Mouse (Mus musculus) heart, postnatal 36 days (tissue): ENCODE data around the gene Kdelr1. TPM values are rescaled to one million over a fixed set of nuclear protein-coding genes. Genes with fewer than 3 reads are reported as not detected.
"Not testable (repeated sequence)": the region's sequence is repeated elsewhere in the genome, so short reads cannot be mapped to it uniquely, and the experiment has no call there.

Source experiments
- DNase-seq, 2 experiments: peaks; one replicate each; pipeline ENCODE4 v3.0.0; 2021 to 2022
- intact Hi-C: fragments of 180-260 bp; cut with DNase I; formaldehyde crosslinking; loops from one replicate; pipeline ENCODE4 v1.15.1; 2025
- total RNA-seq, 2 experiments: library from RNA; stranded (reverse); gene quantifications; 2 replicates each; pipeline ENCODE4 v1.2.3; 2021

The Kdelr1 gene
- total RNA-seq, 2 experiments from 2014 or later, result 118 TPM

DNA sequence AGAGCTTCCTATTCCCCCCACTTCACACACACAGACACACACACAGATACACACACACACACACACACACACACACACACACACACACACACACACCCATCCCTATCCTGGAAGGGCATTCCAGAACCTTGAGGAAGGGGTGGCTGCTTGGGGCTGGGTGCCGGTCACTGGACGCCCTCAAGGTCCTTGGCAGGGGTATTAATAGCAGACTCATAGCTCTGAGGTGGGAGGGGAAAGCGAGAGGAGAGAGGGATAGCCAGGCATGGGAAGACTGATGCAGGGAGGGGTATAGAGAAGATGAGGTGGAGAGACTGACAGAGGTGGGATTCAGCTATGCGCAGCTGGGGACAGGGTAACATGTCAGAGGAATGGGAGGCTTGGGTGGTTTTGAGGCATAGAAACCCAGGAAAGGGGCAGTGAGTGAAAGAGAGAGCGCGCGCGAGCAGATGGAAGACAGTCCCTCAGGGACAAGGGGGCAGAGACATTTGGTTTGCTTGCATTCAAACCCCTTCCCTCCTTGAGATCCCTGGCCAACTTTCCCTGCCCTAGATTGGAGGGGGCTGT lies 3.4 kb upstream of the Kdelr1 start:
- no peak for DNase-seq
- intact Hi-C loops, result loop anchor here (10.0 kb wide), 1 partner anchor 1056 kb away; no protein-coding TSS in a partner anchor

GRCm38 (mm10) chr7:45869787-45870186 lies 2.8 kb upstream of the Kdelr1 start:
- peak in 1 of 2 experiments; percentile 10 for DNase-seq
- intact Hi-C loops, result loop anchor here (10.0 kb wide), 1 partner anchor 1055 kb away; no protein-coding TSS in a partner anchor

DNA sequence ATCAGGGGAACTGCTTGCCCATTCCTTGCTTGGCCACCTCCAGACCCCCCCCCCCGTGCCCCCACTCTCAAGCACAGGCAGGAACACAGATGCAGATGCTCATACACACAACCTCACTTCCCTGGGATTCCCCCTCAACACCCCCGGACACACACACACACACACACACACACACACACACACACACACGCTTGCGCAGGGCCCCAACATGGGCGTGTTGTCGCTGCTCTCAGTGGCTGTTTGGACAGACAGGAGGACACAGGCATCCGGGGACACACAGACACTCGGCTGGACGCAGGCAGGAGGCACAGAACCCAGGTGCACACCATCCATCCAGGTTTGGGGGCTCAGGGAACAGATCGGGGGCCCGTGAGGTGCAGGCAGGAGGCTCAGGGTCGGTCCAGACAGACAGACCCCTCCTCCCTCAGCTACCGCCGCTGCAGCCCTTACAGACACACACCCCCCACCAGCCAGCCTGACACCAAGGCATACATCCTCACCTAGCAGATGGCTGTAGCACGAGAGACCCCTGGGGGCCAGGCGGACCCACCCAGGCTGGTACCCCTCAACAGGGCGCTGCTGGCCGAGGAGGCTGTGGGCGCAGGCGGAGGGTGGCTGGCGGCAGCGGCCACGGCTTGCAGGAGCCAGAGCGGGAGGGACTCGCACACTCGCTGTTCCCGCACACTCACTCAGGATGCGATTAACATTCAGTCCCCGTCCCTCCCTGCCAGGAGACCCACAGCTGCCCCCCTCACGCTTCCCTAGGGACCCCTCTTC lies 2.1 kb upstream of the Kdelr1 start:
- no peak for DNase-seq
- intact Hi-C loops, result no loop called here

- intact Hi-C loops, result loop anchor here (1.0 to 2.0 kb wide), 2 partner anchors 24 to 135 kb away; no protein-coding TSS in a partner anchor
- DNase-seq, result peak; percentile 67 to 81
Measured at GRCm38 (mm10) chr7:45873061-45873947, 732 bp downstream of the Kdelr1 start.

DNA sequence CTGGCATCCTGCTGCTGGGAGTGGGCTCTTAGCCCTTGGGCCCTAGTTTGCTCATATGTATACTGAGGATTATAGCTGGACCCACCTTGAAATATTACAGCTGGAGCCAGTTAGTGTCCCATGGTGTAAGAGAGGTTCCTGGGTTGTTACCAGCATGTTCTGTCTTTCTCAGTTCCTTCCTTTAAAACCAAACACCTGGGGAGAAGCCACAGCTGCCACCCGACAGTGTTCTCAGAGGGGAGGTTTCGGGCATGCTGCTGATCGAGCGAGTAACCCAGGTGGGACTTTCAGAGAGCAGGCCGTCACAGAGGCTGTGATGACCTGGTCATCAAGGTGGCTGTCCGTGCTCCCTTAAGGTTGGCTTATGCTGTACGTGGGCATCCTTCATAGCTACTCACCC lies 4.3 kb downstream of the Kdelr1 start:
- intact Hi-C loops, result no loop called here

DNA sequence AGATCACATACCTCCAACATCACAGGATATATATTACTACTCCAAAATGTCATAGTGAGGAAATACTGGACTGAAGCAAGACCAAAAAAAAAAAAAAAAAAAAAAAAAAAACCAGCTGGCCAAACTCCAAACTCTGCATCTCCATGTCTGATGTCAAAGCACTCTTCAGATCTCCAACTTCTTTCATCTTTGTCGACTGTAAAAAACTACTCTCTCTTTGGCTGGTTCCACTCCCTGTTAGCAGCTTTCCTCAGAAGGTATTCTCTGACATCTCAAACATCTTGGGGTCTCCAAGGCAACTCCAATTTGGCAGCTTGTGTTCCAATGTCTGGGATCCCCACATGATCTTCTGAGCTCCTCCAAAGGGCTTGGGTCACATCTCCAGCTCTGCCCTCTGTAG lies 5.7 kb downstream of the Kdelr1 start, which contains the start of gene Grin2d:
Gene Grin2d, minus strand, starts transcription at position 101 of the 400 bp plus-strand sequence.
- intact Hi-C loops, DNase-seq: not testable (repeated sequence)

More for the DNA sequence above, 4.3 kb downstream of the Kdelr1 start:
- no peak for DNase-seq

GRCm38 (mm10) chr7:45880531-45880930 lies 8.0 kb downstream of the Kdelr1 start:
- DNase-seq, result no peak
- intact Hi-C loops, result no loop called here

GRCm38 (mm10) chr7:45881011-45881410 lies 8.4 kb downstream of the Kdelr1 start:
- intact Hi-C loops, result no loop called here
- DNase-seq, result no peak

DNA sequence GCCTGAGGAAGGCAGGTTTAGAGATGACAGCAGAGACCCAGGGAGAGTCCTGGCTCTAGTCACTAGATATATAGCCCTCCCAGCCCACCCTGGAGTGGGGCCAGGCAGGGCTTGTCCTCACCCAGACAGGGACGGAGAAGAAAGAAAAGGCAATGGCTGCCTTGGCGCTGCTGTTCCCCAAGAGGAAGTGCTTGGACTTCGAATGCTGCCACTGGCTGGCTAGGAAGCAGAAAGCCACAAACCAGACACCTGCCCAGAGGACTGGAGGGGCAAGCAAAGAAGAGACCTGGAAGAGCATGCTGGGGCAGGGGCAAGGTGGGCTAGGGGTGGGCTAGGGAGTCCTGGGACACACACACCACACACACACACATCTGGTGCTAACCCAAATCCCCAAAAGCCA lies 14.7 kb downstream of the Kdelr1 start:
- no peak for DNase-seq

GRCm38 (mm10) chr7:45892651-45893050 lies 20.1 kb downstream of the Kdelr1 start:
- intact Hi-C loops, result no loop called here

More for the DNA sequence above, 14.7 kb downstream of the Kdelr1 start:
- intact Hi-C loops, result no loop called here

GRCm38 (mm10) chr7:45895931-45896516 lies 23.5 kb downstream of the Kdelr1 start:
- DNase-seq, result no peak
- intact Hi-C loops, result no loop called here

More at GRCm38 (mm10) chr7:45892651-45893050, 20.1 kb downstream of the Kdelr1 start:
- no peak for DNase-seq

- intact Hi-C loops, result loop anchor here (1.0 kb wide), 1 partner anchor 23 kb away; no protein-coding TSS in a partner anchor
Measured at GRCm38 (mm10) chr7:45896517-45897257, 24.1 kb downstream of the Kdelr1 start, which contains the start of the genes Syngr4 and Tmem143. Syngr4 (minus strand) TSS chr7:45896714. Tmem143 (plus strand) TSS chr7:45896941.

GRCm38 (mm10) chr7:45897258-45897757 lies 24.7 kb downstream of the Kdelr1 start:
- DNase-seq, result peak in 1 of 2 experiments; percentile 55

More at GRCm38 (mm10) chr7:45896517-45897257, 24.1 kb downstream of the Kdelr1 start, which contains the start of the genes Syngr4 and Tmem143:
- DNase-seq, result peak; percentile 95

GRCm38 (mm10) chr7:45898125-45898524 lies 25.6 kb downstream of the Kdelr1 start:
- intact Hi-C loops, DNase-seq: not testable (repeated sequence)

More at GRCm38 (mm10) chr7:45897258-45897757, 24.7 kb downstream of the Kdelr1 start:
- intact Hi-C loops, result loop anchor here (1.0 kb wide), 1 partner anchor 24 kb away; no protein-coding TSS in a partner anchor

- intact Hi-C loops, result no loop called here
- no peak for DNase-seq
Measured at GRCm38 (mm10) chr7:45901562-45901961, 29.0 kb downstream of the Kdelr1 start.

- intact Hi-C loops, result no loop called here
- DNase-seq, result no peak
Measured at GRCm38 (mm10) chr7:45902481-45903002, 30.0 kb downstream of the Kdelr1 start.

GRCm38 (mm10) chr7:45906622-45907021 lies 34.0 kb downstream of the Kdelr1 start:
- DNase-seq, result no peak

DNA sequence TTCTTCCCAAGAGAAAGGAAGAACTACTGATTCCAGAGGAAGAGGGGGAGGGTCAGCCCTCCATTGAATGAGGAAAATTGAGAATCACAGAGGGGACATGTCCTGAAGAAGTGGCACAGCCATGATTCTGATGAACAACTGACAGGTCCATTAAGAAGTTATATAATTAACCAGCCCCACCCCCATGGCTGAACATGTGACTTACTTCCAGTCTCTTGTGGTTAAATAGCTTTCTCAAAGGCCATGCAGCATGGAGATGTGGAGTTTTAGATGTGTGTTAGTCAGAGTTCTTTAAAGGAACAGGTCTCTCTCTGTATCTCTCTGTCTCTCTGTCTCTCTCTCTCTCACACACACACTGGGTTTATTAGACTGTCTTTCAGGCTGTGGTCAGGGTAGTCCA lies 35.8 kb downstream of the Kdelr1 start:
- intact Hi-C loops, result no loop called here
- no peak for DNase-seq

More at GRCm38 (mm10) chr7:45906622-45907021, 34.0 kb downstream of the Kdelr1 start:
- intact Hi-C loops, result no loop called here

- intact Hi-C loops, result no loop called here
- no peak for DNase-seq
Measured at GRCm38 (mm10) chr7:45909145-45909544, 36.6 kb downstream of the Kdelr1 start.
